Mouse (Mus musculus) Muller cell, postnatal 12 days (primary cell): Measurements from ENCODE around the gene Rassf6.
A peak's percentile ranks its signal among the peaks of the same experiment; 100 is the strongest.

Experiments
- DNase-seq: peaks from one replicate; pipeline ENCODE4 v3.0.0-alpha.2; 2015; ENCODE audit errors: inconsistent ontology term

The Rassf6 gene

DNA sequence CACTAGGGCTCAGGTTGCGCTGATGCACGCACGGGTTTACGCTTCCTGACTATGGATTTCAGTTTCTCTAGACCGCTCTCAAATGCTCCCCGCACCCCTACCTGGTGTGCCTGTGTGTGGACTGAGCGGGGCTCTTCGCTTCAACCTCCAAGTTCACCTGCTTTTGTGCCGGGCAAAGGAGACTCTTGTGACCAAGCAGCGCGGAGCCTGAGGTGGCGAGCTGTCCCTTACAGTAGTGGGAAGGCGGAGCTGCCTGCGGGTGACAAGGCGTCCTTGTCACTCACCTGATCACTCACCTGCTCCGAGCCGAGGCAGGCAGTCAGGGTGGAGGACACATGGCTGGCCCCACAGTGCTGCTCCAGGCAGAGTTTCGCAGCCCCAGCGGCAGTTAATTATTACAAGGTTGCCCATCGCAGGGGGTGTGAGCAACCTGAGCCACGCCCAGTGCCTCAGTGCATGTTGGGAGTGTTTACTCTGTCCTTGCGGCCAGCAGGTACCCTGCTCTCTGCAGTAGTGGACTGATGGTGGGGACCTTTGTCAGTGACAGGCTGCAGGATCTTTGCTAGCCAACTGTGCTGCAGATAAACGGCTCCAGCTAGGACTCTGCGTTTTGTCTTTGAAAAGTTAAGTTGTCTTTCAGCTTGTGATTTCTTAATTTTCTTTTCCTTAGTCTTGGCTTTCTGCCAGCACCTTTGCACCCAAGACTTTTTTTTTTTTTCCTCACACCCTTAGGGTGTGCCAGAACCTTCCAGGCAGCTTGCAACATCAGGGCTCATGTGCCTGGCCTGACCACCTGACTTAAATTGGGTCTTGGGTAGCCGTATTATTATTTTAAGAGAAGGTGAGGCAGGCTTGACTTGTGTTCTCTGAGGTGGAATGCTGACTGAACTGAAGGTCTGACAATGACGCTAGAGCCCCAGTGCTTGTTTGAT lies at the start of gene Rassf6:
Gene Rassf6, minus strand, starts transcription at position 372 of the 932 bp plus-strand sequence.
- no peak for DNase-seq

DNA sequence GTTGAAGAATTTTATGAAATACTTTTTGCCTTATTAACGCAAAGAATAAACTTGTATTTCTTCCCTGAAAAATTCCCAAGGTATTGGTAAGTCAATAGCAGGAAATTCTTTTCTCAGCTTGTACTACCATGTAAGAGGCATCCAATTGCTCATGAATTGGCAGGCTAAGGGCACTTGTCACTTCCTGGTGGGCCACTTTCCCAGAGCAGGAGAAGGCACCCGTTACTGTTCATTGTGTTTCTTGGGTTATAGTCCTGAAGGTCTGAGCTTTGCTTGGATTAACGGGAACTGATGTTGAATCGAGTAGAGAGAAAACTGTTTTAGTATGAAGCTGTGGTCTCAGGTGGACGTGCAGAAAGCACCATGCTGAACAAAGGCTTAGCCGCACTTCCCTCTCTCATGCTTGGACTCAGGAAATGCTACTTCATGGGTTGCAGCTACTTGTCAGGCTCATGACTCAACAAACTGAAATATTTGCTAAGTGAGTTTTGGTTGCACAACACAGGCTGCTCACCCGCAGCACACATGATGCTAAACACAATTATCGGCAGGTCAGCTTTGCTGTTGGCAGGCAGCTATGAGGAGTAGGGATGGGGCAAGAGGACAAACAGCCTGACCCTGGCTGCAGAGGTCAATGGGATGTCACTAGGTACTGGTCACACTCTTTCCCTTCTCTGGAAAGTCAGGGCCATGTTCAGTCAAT lies 49.1 kb upstream of the Rassf6 start:
- peak; percentile 52 for DNase-seq

DNA sequence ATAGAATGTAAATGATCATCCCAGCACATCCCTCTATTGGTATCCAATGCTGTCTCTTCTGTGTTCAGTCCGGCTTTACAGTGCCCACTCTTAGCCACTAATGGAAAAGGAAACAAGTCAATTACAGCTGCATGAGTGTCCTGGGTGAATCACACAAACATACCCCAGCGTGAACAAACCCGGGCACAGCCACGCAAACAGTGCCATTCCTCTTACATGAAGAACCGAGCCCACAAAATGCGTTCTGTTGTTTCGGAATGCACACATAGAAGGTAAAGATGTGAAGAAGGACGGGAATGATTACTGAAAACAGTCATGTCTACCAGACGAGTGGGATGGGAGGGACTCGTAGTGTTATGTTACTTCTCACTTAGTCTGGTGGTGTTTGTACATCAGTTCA lies 47.5 kb upstream of the Rassf6 start:
- no peak for DNase-seq

DNA sequence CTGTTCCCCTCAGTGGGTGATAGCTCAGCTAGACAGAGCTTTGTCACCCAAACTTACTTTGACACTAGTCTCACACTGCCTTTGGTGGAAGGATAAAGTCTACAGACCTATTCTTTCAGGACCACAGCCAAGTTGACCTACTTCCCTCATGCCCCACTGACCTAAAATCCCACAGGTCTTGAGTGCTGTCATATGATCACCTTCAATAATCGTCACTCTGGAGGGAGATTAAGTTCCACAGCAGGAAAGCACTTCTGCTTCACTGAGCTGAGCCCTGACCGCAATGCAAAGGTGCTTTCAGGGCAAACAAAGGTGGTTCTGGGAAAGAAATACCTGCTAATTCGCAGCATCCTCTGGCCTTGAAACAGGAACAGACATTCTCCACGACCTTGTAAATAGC lies 44.5 kb upstream of the Rassf6 start:
- no peak for DNase-seq

DNA sequence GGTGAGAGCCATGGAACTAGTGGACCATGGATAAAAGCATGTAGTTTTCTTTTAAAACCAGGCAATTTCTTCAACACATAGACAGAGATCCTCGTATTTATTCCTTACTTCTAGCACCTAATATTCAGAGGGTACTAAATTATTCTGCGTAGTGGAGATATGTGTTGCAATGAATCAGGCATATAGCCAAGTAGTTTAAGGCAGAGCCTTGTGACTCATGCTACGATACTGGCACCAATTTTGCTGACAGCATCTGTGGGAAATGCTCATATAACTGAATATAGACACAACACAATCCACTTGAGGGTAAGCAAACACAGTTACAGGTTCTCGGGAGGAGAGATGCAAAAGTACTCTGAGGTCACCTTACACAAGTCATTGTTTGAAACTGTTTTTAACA lies 41.4 kb upstream of the Rassf6 start:
- DNase-seq: peak; percentile 47

DNA sequence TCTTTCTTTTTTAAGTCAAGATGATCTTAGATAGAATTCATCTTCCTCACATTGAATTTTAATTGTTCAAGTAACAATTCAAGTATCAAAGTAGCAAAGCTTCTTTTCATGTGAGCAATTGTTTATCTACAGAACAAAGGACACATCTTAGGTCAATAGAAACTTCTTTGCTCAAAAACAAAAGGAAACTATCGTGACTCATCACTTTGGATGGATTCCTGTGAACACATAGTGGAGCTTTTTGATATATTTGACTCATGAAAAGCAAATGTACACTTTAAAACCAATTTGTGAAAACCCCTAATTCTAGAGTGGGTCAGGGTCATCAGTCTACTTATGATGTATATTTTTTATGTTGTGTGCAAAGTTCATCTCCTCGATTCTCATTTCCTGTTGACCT lies 37.1 kb upstream of the Rassf6 start:
- peak; percentile 80 for DNase-seq

DNA sequence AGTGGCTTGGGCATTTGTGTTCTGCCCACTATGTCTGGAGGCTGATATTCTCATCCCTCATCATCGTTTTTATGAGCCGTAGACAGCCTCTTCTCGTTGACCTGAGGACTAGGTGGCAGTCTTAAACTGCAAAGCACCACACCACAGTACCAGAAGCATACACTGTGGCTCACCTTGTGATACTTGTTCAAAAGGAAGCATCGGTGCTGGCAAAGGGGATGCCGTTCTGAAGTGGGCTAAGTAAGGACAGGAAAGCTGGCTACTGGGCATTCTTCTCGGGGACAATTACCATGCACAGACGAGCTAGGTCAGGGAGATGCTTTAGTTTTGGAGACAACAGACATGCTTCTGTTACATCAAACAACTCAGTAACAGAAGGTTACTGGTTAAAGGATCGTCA lies 21.4 kb upstream of the Rassf6 start:
- DNase-seq: no peak

DNA sequence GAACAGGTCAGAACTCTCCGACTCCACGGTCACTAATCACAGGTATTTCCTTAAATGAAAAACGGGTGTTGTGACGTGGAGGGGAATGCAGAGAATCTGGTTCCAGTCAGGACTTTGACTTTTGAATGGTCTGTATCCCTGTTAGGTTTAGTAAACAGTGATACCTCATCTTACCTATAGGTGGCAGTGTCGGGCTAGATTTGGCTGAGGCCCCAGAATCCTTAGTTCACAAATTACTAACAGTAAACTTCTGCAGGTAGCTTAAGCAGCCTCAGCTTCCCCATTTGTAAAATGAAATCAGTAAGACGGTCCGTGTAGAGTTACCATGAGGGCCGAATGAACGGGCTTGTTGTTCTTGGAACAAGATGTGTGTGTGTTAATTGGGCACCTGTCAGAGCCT lies 21.0 kb upstream of the Rassf6 start:
- peak; percentile 40 for DNase-seq

DNA sequence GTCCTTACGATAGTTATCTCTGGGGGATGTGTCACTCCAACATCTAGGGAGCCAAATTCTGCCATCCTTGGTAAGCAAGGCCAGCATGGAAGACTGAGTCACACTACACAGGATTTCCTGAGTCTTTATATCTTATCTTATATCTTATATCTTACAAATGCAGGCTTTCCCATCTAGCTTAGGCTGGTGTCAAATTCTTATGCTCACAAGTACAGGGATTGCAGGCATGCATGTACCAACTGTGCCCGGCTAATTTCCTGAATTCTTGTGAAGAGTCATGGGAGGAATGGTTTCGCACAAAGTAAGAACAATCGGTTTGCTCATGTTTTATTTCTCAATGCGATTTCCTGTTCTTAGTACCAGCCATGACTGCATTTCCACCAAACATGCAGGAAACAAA lies 20.0 kb upstream of the Rassf6 start:
- DNase-seq: no peak

DNA sequence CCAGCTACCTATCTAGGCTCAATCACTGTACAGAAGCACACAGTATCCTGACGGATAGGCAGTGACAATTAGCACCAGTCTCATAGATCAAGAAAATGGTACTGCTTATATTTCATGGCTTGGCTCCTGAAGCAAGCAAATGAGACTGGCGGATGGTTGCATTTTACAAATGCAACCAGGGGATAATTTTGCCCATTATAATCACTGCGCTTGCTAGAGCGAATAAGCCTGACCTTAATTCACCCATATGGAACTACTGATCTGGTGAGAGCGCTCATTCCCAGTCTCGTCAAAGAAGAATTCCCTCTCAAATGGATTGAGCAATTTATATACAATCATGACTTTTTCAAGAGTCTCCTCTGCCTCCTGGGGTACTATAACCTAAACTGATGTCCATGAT lies 16.2 kb upstream of the Rassf6 start:
- peak; percentile 73 for DNase-seq

DNA sequence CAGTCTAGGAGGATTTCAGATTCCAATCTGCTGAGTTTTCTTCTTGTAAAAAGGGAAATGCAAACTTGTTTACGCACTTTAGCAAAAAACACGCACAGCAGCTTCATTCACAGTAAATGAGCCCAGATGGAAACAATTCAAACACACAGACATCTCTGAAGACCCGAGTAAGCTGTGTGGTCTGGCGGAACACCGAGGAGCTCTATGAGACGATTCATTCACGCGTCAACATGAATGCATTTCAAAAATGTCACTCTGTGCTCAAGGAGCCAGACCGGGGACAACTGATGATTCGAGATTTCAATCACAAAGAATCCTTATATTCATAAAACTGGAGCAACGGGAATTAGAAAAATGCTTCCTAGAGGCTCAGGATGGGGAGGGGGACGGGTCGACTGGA lies 15.4 kb upstream of the Rassf6 start:
- DNase-seq: peak; percentile 87

DNA sequence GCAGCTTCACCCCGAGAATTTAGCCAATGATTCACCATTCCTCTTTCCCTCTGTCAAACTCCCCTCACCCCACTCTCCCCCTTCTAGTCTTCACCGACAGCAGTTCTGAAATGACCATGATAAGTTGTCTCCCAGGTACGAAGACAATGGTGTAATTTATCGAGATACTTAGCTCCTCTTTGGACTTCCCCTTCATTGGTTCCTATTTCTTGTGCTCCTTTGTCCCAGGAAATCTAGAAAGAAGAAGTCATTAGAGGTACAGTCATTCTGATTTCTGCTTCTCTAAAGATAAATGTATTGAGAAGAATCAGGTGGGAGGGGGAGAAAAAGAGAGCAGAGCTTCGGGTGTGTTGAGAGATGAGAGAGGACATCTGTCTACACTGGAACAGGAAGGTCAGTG lies 14.3 kb upstream of the Rassf6 start:
- no peak for DNase-seq

DNA sequence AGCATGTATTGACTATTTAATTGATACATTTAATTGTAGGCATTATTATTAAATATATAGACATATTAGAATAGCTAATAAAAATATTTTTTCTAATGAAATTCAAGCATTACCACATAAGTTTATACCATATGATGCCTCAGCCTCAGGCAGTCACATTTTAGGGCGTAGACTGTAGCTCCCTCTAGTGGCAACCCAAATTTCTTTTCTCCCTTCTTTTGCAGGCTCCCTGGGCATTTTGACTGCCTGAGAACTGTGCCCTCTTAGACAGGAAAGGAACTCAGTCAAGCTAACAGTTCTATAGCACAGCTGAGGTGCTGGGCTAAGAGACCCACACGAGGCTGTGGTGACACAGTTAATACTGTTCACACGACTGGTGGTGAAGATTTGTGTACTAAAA lies 12.3 kb upstream of the Rassf6 start:
- DNase-seq: peak; percentile 37

DNA sequence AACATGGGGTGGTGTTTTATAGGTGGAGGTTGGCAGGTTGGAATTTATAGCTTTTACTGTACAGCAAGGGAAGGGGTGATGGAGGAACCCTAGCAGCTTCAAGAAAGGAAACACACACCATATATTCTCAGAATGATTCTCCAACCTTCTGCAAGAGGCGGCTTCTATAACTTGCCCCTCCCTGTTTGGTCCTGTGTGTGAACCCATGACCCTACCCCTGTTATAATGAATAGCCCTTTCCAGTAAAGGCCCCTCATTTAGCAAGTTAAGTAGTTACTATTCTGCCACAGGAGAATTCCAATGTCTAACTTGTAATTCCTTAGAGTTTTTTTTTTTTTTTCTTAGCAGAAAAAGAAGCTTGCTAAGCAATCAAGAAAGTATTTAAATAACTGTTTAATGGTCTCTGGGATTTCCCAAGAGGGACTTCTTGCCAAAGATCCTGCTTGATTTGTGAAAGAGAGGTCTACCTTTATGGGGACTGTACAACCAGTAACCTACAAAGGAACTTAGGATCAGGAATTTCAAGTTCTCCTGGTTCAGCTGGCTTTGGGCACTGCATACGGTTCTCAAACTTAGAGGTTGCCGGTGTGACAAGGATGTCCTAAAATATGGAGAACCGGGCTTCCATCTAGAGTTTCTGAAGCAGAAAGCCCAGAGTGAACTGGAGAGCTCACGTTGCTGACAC lies 10.2 kb upstream of the Rassf6 start:
- DNase-seq: no peak

DNA sequence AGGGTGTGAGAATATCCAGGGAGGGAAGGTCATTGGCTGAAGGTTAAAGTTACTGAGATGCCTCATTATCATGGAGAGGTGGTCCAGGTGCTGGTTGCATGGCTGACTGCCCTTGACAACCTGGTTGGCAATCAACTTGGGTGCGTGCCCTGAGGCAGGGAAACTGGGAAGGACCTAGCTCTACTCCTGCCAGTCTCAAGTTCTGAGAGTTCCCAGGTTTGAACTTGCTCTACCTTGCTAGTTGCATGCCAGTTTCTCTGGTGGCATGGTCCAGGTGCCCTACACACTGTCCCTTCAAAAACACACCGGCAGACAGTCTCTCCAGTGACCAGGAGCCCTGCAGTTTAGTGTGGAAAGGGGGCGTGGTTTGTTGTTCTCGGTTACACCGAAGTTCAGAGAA lies 7.0 kb upstream of the Rassf6 start:
- DNase-seq: no peak

DNA sequence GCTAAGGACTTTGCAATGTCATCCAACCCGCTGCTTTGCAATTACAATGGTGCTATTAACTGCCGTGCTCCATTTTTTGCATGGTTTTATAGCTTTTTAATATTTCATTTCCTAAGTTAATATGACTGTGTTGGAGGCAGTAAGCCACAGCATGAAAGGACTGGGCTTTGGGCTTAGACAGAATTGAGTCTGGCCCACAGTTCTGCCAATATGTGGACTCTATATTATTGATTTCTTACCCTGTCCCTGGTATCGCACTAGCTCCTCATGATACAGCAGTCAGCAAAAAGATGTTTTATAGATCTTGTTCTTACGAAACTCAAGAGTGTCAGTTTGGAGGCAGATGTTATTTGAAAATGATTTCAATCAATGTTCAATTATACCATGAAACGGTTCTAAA lies 5.9 kb upstream of the Rassf6 start:
- DNase-seq: no peak

DNA sequence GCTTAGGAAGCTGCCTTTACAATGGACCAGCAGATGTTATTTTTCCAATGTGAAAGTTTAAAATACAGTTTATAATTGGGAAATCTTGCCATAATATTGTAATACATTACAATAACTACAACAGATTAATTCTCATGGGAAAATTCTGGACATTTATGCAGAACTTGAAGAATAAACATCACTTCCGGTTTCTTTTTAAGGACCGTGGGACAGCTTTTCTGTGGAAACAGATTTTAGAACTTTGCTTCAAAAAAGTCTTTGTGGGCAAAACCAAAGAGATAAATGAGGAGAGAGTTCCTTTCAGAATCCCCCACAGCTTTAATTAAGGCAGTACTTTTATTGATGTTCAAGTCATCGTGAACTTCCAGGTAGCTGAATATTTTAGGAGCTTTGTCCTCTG lies 5.1 kb upstream of the Rassf6 start:
- DNase-seq: no peak

DNA sequence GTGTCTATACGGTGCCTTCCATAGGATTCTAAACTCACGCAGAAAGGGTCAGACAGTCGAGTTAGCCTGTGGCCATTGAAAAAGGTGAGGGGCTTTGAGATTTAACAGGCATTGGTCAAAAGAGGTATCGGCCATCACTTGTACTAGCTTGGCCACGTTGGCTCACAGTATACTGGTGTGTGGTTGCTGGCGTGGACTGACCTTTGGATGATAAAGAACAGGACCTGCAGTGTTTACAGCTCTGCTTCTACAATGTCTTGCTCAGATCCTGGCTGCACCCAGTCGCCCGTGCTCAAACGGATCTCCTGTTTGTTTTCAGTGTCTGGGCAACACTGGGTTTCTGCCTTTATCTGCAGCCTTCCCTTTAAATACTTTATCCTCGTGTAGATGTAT lies 757 bp upstream of the Rassf6 start:
- no peak for DNase-seq

DNA sequence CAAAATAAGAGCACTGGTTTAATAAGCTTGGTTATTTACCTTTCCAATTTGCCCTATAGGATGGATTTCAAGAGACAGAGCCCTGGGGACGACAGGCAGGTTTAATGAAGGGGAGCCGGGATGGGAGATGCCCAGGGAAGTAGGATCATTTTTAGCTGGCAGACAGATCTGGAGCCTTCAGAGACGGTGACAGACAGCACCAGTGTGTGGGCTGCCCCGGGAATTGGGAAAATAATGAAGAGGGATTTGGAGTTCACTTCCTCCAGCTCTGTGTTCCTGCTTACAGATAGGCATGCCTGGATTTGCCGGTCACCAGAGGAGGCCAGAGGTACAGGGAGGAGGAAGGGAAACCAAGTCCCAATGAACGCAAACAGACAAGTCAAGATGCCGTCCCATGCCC lies 5.6 kb downstream of the Rassf6 start:
- no peak for DNase-seq

DNA sequence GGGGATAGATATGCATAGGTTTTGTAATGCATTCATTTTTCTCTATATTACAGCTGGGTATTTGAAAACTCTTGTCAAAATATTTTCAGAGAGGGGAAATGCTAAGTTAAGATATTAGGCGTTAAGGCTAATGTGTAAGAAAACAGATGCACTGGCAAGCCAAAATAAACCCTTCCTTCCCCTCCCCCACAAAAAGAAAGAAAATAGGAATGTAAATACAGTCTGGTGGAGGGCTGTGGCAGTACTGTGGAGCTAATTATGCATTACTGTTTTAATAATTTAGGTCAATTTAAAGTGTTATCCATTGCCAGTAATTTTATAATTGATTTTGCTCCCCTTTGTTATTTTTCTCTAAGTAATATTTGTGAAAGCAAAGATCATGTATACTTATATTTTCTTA lies 11.9 kb downstream of the Rassf6 start:
- DNase-seq: no peak

DNA sequence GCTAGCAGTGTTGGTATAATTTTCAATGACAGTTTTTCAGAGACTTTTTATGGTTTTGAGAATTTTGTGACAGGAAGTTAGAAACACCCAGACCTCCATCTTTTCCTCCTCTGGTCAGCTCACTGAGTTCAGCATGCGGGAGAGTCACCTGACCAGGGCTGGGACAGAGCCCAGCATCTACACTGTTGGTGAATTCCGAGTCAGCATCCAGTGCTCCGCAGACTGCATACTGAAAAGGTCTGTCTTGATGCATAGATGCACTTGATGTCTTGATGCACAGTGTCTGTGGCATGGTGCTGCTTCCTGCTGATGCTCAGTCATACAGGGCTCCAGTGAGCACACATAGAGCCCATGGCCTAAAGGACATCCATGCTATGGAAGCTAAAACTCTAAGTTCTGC lies 12.4 kb downstream of the Rassf6 start:
- no peak for DNase-seq

DNA sequence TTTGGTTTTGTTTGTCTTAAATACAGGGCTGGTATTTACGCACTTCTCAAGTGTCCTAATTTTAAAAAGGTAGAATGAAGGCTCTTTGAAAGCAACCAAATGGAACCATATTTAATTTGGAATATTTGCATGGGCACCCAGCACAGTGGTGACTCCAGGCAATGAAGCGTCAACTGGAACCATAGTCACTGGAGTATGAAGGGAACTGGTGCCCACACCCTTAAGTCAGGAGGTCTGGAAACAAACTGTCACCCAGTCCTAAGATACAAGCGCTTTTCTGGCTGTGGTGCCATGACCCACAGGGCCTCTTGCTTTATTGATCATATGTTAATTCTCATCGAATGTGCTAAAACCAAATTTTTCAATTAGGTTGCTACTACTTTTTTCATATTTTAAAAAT lies 13.0 kb downstream of the Rassf6 start:
- DNase-seq: no peak
